Mouse (Mus musculus) ES-E14 (cell line): ENCODE data around the gene Rgs3.

Experiments used
- HCFC1 ChIP-seq: IDR thresholded peaks from 2 replicates; pipeline ENCODE4 v1.6.1; 2012; ENCODE audit warnings: low read length, inconsistent platforms, borderline replicate concordance; ENCODE audit not compliant: insufficient read depth
- ZC3H11A ChIP-seq: IDR thresholded peaks from 2 replicates; pipeline ENCODE4 v1.6.1; 2012; ENCODE audit warnings: low read depth, mild to moderate bottlenecking, inconsistent platforms, low read length, borderline replicate concordance

DNA sequence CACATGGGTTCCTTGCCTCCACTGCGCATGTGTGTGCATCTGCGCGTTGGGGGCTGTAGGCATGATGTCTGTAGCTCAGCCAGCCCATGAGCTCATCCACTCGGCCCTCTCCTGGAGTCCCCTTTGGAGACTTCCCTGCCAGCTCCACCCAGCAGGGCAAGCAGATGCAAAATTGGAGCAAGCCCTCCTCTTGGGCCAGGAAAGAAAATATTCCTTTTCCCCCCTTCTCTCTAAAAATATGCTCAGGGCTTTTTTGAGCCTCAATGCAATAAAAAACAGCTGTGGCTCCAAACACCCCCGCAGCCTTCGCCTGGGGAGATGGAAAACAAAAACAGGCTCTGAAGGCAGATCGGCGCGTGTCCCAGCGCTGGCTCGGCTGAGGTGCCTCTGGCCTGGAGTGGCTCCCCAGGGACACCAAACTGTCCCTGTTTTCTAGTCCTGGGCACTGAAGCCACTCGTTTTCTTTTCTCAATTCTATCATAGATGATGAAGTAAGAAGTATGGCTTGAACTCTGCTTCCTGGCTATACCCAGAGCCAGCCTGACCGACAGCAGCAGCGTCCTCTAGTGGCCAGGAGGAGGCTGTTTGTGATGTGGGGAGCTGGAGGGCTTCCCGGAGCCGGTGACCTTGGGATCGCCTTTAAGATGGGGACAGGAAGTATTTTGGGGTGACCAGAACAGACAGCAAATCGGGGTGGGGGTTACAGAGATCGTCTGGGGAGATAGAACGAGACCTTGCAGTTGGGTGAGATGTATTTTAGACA, 168.1 kb downstream of the Rgs3 start:
- TF ChIP-seq HCFC1 (no peak), ZC3H11A (no peak)
